Mouse (Mus musculus) embryonic facial prominence, embryonic 14.5 days (tissue): ENCODE measurements around the gene Ampd3. TPM values are rescaled to one million over a fixed set of nuclear protein-coding genes. Genes with fewer than 3 reads are reported as not detected.

Experiments
- ATAC-seq: fragments of 200-750 bp; cut with Nextera tagmentation; 2 replicates; pipeline ENCODE4 v1.8.0; 2017; ENCODE audit warnings: low read depth, moderate number of reproducible peaks, moderate TSS enrichment
- DNase-seq: peaks from one replicate; pipeline ENCODE4 v3.0.0-alpha.2; 2015; ENCODE audit warnings: low spot score
- H3K27ac ChIP-seq: fragments of 300-500 bp; sonication (generic); replicated peaks from 2 replicates; pipeline ENCODE4 v1.5.1; 2014; ENCODE audit warnings: low read depth, mild to moderate bottlenecking, low read length, moderate library complexity
- H3K27me3 ChIP-seq: fragments of 300-500 bp; sonication (generic); replicated peaks from 2 replicates; pipeline ENCODE4 v1.6.1; 2014; ENCODE audit warnings: low read length; ENCODE audit not compliant: control insufficient read depth, insufficient read depth
- H3K36me3 ChIP-seq: fragments of 300-500 bp; sonication (generic); 2 replicates; pipeline ENCODE4 v1.6.1; 2014; ENCODE audit warnings: low read length, mixed read lengths; ENCODE audit not compliant: control insufficient read depth, insufficient read depth
- H3K4me1 ChIP-seq: fragments of 300-500 bp; sonication (generic); 2 replicates; pipeline ENCODE4 v1.6.1; 2014; ENCODE audit warnings: antibody characterized with exemption, low read length; ENCODE audit not compliant: control insufficient read depth, insufficient read depth
- H3K4me2 ChIP-seq: fragments of 300-500 bp; sonication (generic); 2 replicates; pipeline ENCODE4 v1.6.1; 2014; ENCODE audit warnings: low read depth, mild to moderate bottlenecking, low read length, moderate library complexity, mixed read lengths
- H3K4me3 ChIP-seq: fragments of 300-500 bp; sonication (generic); 2 replicates; pipeline ENCODE4 v1.5.1; 2014; ENCODE audit warnings: low read depth, mild to moderate bottlenecking, low read length
- H3K9ac ChIP-seq: fragments of 300-500 bp; sonication (generic); 2 replicates; pipeline ENCODE4 v1.6.1; 2014; ENCODE audit warnings: low read depth, mild to moderate bottlenecking, low read length, moderate library complexity, mixed read lengths
- H3K9me3 ChIP-seq: fragments of 300-500 bp; sonication (generic); 2 replicates; pipeline ENCODE4 v1.6.1; 2016; ENCODE audit warnings: low read length; ENCODE audit not compliant: control insufficient read depth
- WGBS: fragments of 180-500 bp; shearing (Covaris S2); extraction: QIAGEN DNeasy Blood & Tissue Kit; methylation state at CpG from one replicate; pipeline ENCODE4 v1.1.7; 2014; 5-methylcytosine and 5-hydroxymethylcytosine counted together
- polyA plus RNA-seq: library from polyadenylated mRNA; unstranded; fragments of >200 nt; fragmentation: Nextera tagmentation; extraction: Ambion mirVana; gene quantifications from 2 replicates; pipeline ENCODE4 v1.2.1, GENCODE M21; 2014

Ampd3 gene
- polyA plus RNA-seq, 1 experiment from 2014 or later = 7.8 TPM

DNA sequence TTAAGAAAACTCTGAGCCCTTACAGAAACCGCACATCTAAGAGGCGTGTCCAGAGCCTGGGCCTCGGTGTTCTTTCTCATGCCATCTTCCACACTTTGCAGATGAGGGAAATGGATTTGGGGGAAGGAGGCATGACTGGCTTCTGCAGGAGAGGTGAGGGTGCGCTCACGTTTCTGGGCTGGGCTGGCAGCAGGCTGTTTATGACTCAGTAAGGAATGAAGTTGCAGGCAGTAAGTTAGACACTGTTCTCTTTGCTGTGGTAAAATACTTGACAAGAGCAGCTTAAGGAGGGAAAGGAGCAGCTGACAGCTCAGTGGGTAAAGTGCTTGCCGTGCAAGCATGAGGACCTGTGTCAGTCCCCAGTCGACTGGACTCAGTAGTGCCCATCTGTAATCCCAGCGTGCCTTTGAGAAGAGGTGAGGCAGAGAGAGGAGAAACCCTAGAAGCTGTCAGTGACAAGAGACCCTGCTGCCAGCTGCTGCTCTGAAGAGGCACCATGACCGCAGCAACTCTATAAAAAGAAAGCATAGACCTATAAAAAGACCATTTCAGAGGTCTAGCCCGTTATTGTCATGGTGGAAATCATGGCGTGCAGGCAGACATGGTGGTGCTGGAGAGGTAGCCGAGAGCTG is 35.9 kb upstream of the Ampd3 start:
- 74% methylated on average over 12 of the region's 12 CpGs for WGBS
- no peak overlapping the region for H3K9ac ChIP-seq
- no peak for ATAC-seq

DNA sequence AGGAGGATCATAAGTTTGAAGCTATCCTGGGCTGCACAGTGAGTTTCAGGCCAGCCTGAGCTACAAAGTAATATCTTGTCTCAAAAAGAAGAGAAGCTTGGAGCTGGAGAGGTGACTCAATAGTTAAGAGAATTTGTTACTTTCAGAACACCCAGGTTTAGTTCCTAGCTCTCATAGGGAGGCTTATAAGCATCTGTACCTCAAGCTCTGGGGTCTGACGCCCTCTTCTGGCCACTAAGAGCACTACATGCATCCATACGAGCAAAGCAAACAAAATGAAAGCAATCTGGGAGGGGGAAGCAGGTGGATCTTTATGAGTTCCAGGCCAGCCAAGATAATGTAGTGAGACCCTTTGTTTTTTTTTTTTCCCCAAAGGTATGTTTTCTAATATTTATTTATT is 31.1 kb upstream of the Ampd3 start:
- ATAC-seq (no peak), DNase-seq (no peak)
- WGBS = 48% methylated on average over 2 of the region's 2 CpGs
- Histone ChIP-seq H3K4me2 (no peak overlapping the region), H3K9me3 (peaks cover 6% of the 10 kb centered on the region; the same call in 1 of the 2 replicates), H3K36me3 (no peaks in the 10 kb centered on the region), H3K4me3 (no peak overlapping the region), H3K4me1 (peaks cover 7% of the 10 kb centered on the region; the same call in 1 of the 2 replicates), H3K27me3 (no peaks in the 10 kb centered on the region), H3K9ac (no peak overlapping the region), H3K27ac (no peak overlapping the region)

More for the DNA sequence above, 35.9 kb upstream of the Ampd3 start:
- Histone ChIP-seq H3K27me3 (no peaks in the 10 kb centered on the region), H3K4me2 (no peak overlapping the region), H3K4me3 (no peak overlapping the region), H3K9me3 (peaks cover 6% of the 10 kb centered on the region; the same call in 1 of the 2 replicates), H3K27ac (no peak overlapping the region), H3K4me1 (0 out of 2 replicates have a peak, but pooled peaks cover 6% of the 10 kb centered on the region), H3K36me3 (no peaks in the 10 kb centered on the region)
- no peak for DNase-seq

DNA sequence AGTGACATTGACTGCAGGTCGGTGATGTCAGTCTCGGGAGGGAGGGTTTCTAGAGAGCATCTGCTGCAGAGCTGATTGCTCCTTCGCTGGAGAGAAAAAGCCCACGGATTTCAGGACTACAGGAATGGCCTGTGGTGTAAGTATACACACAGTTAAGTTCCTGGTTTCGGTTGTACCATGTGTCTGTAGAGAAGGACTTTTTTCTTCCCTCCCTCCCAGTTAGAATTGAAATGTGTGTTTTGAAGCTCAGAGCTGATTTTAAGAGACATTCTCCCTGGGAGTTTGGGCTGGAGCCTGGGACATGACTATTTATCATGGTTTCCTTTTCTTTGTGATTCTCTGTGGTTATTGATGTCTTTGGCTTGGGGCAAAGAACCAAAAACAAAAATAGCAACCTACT is 28.2 kb upstream of the Ampd3 start:
- H3K4me2 ChIP-seq = no peak overlapping the region
- H3K9me3 ChIP-seq = peaks cover 6% of the 10 kb centered on the region; the same call in 1 of the 2 replicates
- no peak overlapping the region for H3K9ac ChIP-seq
- H3K4me1 ChIP-seq = peaks cover 7% of the 10 kb centered on the region; the same call in 1 of the 2 replicates
- ATAC-seq (peak; percentile 30; the same call in 1 of the 2 replicates), DNase-seq (no peak)
- no peaks in the 10 kb centered on the region for H3K27me3 ChIP-seq
- H3K36me3 ChIP-seq = no peaks in the 10 kb centered on the region
- H3K27ac ChIP-seq = 0 out of 2 replicates have a peak overlapping the region, but pooled peaks have one; percentile 0
- no peak overlapping the region for H3K4me3 ChIP-seq
- 31% methylated on average over 5 of the region's 5 CpGs for WGBS

DNA sequence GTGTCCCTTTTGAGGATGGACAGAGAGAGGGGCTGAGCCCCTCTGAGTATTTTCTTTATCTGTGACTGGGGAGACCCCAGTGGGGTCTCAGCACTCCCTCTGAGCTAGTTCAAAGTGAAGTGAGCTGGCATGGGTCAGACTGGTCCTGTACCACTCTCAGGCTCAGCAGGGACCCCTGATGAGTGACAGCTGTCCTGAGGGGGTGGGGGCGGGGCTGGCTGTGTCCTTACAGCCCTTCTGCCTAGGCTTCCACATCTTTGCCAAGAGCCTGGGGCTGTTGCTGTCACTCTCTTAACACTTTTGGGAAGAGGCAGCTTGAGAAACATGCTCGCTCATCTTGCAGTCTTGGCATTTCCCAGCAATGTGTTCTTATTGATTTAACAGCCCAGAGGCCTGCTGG is 27.8 kb upstream of the Ampd3 start:
- Histone ChIP-seq H3K4me3 (no peak overlapping the region), H3K36me3 (no peaks in the 10 kb centered on the region), H3K27ac (0 out of 2 replicates have a peak overlapping the region, but pooled peaks have one; percentile 0), H3K27me3 (no peaks in the 10 kb centered on the region), H3K9ac (peak overlapping the region; percentile 2; the same call in 1 of the 2 replicates), H3K4me2 (no peak overlapping the region), H3K9me3 (peaks cover 6% of the 10 kb centered on the region; the same call in 1 of the 2 replicates), H3K4me1 (peaks cover 7% of the 10 kb centered on the region; the same call in 1 of the 2 replicates)
- DNase-seq (peak; percentile 69), ATAC-seq (no peak; the same call in 1 of the 2 replicates)
- WGBS = 34% methylated on average over 2 of the region's 2 CpGs

DNA sequence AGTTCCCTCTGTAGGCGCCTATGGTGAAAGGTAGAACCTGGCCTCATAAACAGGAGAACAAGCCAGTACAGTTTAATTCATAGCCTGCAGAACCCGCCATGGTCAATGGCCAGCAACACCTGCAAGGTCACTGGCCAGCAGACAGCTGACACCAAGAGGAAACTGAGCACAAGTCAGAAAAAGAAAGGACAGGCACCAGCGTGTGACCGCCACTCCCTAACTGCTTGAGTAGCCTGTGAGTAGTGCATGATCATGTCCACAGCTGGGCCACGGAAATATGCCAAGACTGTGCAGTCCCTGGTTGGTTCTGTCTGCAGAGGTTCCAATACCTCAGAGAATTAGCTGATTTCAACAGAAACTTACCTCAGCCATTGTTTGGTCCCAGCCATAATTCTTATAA is 26.0 kb upstream of the Ampd3 start:
- Histone ChIP-seq H3K4me3 (no peak overlapping the region), H3K9me3 (no peaks in the 10 kb centered on the region), H3K36me3 (no peaks in the 10 kb centered on the region), H3K27me3 (no peaks in the 10 kb centered on the region), H3K9ac (no peak overlapping the region), H3K27ac (no peak overlapping the region), H3K4me2 (no peak overlapping the region), H3K4me1 (peaks cover 7% of the 10 kb centered on the region; the same call in 1 of the 2 replicates)
- WGBS = 79% methylated on average over 5 of the region's 5 CpGs
- no peak for ATAC-seq
- no peak for DNase-seq

DNA sequence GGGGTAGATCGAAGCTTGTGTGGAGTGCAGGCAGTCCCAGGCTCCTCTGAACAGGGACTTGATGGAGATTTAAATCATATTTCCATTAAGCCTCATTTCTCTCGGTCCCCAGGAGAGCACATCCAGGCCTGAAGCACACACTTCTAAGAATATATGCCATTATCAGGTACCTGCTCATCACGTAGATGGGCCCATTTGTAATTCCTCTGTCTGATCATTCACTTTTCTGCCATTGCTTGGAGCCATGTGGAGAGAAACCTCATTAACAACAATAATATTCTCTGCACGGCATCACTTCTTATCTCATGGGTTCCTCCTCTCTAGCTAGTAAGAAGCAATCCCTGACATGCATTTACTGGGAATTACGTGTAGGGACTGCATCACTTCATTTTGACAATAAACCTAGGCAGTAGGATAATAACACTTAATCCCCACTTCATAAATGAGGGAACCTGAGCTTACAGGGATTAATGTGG is 21.9 kb upstream of the Ampd3 start:
- H3K4me3 ChIP-seq = no peak overlapping the region
- WGBS = 73% methylated on average over 5 of the region's 5 CpGs

DNA sequence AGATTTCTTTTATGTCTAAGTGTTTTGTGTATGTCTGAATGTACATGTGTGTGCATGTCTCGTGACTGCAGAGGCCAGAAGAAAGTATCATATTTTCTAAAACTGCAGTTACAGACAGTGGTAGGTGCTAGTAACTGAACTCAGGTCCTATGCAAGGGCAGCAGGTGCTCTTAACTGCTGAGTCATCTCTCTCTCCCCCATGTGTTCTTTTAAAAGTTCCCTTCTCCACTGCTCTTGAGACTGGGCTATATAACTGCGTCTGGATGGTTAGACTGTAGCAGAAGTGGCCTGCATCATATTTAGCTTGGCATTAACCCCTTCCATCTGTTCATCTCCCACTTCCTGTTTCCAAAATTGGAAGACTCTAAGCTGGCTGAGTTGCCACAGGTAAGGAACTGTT is 21.2 kb upstream of the Ampd3 start:
- Histone ChIP-seq H3K4me2 (no peak overlapping the region), H3K9me3 (no peaks in the 10 kb centered on the region), H3K27me3 (no peaks in the 10 kb centered on the region), H3K36me3 (no peaks in the 10 kb centered on the region), H3K4me3 (no peak overlapping the region), H3K9ac (no peak overlapping the region), H3K4me1 (no peaks in the 10 kb centered on the region), H3K27ac (no peak overlapping the region)
- ATAC-seq (no peak; the same call in 1 of the 2 replicates), DNase-seq (no peak)
- WGBS = 35% methylated on average over 2 of the region's 2 CpGs

More for the DNA sequence above, 21.9 kb upstream of the Ampd3 start:
- peak; percentile 31 for DNase-seq
- Histone ChIP-seq H3K36me3 (no peaks in the 10 kb centered on the region), H3K4me2 (no peak overlapping the region), H3K27me3 (no peaks in the 10 kb centered on the region), H3K9ac (no peak overlapping the region), H3K9me3 (no peaks in the 10 kb centered on the region), H3K27ac (no peak overlapping the region), H3K4me1 (no peaks in the 10 kb centered on the region)
- peak; percentile 67 for ATAC-seq

DNA sequence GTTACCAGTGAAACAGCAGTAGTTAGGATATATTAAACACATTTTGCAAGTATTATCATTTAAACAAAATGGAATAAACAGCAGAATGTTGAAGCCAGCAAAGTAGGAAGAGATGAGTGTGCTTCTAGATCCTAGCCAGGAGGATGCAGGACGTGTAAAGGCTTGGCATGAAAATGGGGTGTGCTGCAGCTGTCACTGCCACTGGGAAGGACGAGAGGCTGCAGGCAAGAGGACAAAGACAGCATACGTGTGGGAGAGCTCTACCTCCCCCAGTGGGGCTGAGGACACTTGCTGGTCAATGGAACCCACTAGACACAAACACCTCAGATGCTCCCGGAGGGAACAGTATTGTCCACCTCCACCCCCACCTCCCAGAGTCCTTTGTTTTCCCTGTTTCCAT is 17.2 kb upstream of the Ampd3 start:
- Histone ChIP-seq H3K9ac (no peak overlapping the region), H3K9me3 (no peaks in the 10 kb centered on the region), H3K4me2 (no peak overlapping the region), H3K4me1 (peaks cover 6% of the 10 kb centered on the region; the same call in 1 of the 2 replicates), H3K27ac (no peak overlapping the region), H3K4me3 (no peak overlapping the region), H3K36me3 (no peaks in the 10 kb centered on the region), H3K27me3 (no peaks in the 10 kb centered on the region)
- no peak for DNase-seq
- ATAC-seq = no peak
- 52% methylated on average over 4 of the region's 4 CpGs for WGBS
